Mouse (Mus musculus) limb, embryonic 11.5 days (tissue): ENCODE measurements at regions not wholly inside any gene's neighbourhood (a gene's known extent, or its start where the extent isn't known, plus 50 kb on each side); places are given as distances from the start of the nearest gene placed in this dataset.

Source experiments
- ATAC-seq: fragments of 200-750 bp; cut with Nextera tagmentation; 2 replicates; pipeline ENCODE4 v1.8.0; 2017; ENCODE audit warnings: low read depth; ENCODE audit not compliant: insufficient number of reproducible peaks, low FRiP score, low TSS enrichment
- DNase-seq: peaks from one replicate; pipeline ENCODE4 v3.0.0-alpha.2; 2015; ENCODE audit warnings: low spot score
- H3K27ac ChIP-seq: fragments of 300-500 bp; sonication (generic); replicated peaks from 2 replicates; pipeline ENCODE4 v1.5.1; 2014; ENCODE audit warnings: low read depth, mild to moderate bottlenecking, low read length
- H3K27me3 ChIP-seq: fragments of 300-500 bp; sonication (generic); 2 replicates; pipeline ENCODE4 v1.6.1; 2014; ENCODE audit warnings: mild to moderate bottlenecking, low read length, mixed read lengths; ENCODE audit not compliant: control insufficient read depth, insufficient read depth
- H3K36me3 ChIP-seq: fragments of 300-500 bp; sonication (generic); 2 replicates; pipeline ENCODE4 v1.6.1; 2014; ENCODE audit warnings: mild to moderate bottlenecking, low read length, moderate library complexity, mixed read lengths; ENCODE audit not compliant: control insufficient read depth, insufficient read depth
- H3K4me1 ChIP-seq: fragments of 300-500 bp; sonication (generic); 2 replicates; pipeline ENCODE4 v1.6.1; 2014; ENCODE audit warnings: low read length, mixed read lengths; ENCODE audit not compliant: control insufficient read depth, insufficient read depth
- H3K4me2 ChIP-seq: fragments of 300-500 bp; sonication (generic); 2 replicates; pipeline ENCODE4 v1.6.1; 2014; ENCODE audit warnings: low read depth, mild to moderate bottlenecking, moderate library complexity; ENCODE audit not compliant: severe bottlenecking
- H3K4me3 ChIP-seq: fragments of 300-500 bp; sonication (generic); 2 replicates; pipeline ENCODE4 v1.5.1; 2014; ENCODE audit warnings: low read depth, low read length
- H3K9ac ChIP-seq: fragments of 300-500 bp; sonication (generic); 2 replicates; pipeline ENCODE4 v1.6.1; 2014; ENCODE audit warnings: mild to moderate bottlenecking, low read length
- H3K9me3 ChIP-seq: fragments of 300-500 bp; sonication (generic); 2 replicates; pipeline ENCODE4 v1.6.1; 2016; ENCODE audit warnings: low read length; ENCODE audit not compliant: control insufficient read depth
- WGBS: fragments of 180-500 bp; shearing (Covaris S2); extraction: QIAGEN DNeasy Blood & Tissue Kit; methylation state at CpG from one replicate; pipeline ENCODE4 v1.1.7; 2014; 5-methylcytosine and 5-hydroxymethylcytosine counted together

DNA sequence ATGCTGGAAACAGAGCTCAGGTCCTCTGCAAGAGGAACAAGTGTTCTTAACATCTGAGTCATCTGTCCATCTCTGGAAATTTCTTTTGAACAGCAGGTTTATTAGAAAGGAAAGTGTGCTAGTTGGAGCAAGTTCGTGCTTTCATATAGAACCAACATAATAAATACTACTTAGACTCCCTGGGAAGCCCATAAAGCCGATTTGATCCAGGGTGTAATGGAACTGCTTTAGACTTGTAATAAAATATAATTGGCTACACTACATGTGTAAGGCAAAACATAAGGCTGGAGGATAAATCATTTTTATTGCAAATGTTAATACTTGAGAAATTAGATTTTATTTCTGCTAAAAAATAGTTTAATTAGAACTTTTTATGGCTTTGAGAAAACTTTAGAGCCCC is 510.0 kb upstream of the Id4 start:
- Histone ChIP-seq H3K27me3 (no peaks in the 10 kb centered on the region), H3K4me2 (no peak overlapping the region), H3K4me1 (no peaks in the 10 kb centered on the region), H3K36me3 (no peaks in the 10 kb centered on the region), H3K9me3 (no peaks in the 10 kb centered on the region), H3K9ac (no peak overlapping the region), H3K27ac (no peak overlapping the region), H3K4me3 (no peak overlapping the region)
- ATAC-seq (no peak), DNase-seq (no peak)
- 18% methylated on average over 2 of the region's 2 CpGs for WGBS

- H3K9ac ChIP-seq: no peak overlapping the region
- no peaks in the 10 kb centered on the region for H3K9me3 ChIP-seq
- no peak overlapping the region for H3K27ac ChIP-seq
- no peak overlapping the region for H3K4me2 ChIP-seq
- DNase-seq: peak; percentile 30
- no peak overlapping the region for H3K4me3 ChIP-seq
- no peaks in the 10 kb centered on the region for H3K27me3 ChIP-seq
- peaks cover 7% of the 10 kb centered on the region for H3K4me1 ChIP-seq
- WGBS: 42% methylated on average over 16 of the region's 16 CpGs
- no peak for ATAC-seq
- H3K36me3 ChIP-seq: no peaks in the 10 kb centered on the region
Observed at GRCm38 (mm10) chr13:47764802-47765597, 496.0 kb upstream of the Id4 start.

- peaks cover 7% of the 10 kb centered on the region for H3K4me1 ChIP-seq
- no peaks in the 10 kb centered on the region for H3K36me3 ChIP-seq
- H3K9ac ChIP-seq: no peak overlapping the region
- no peaks in the 10 kb centered on the region for H3K9me3 ChIP-seq
- no peaks in the 10 kb centered on the region for H3K27me3 ChIP-seq
- no peak for DNase-seq
- no peak overlapping the region for H3K27ac ChIP-seq
- WGBS: 81% methylated on average over 9 of the region's 9 CpGs
- H3K4me2 ChIP-seq: no peak overlapping the region
- no peak for ATAC-seq
- H3K4me3 ChIP-seq: no peak overlapping the region
Observed at GRCm38 (mm10) chr13:47768963-47769527, 492.0 kb upstream of the Id4 start.

- 68% methylated on average over 15 of the region's 15 CpGs for WGBS
- H3K4me2 ChIP-seq: no peak overlapping the region
- DNase-seq (peak; percentile 27), ATAC-seq (no peak)
- 0 out of 2 replicates have a peak, but pooled peaks cover 5% of the 10 kb centered on the region for H3K4me1 ChIP-seq
- H3K27ac ChIP-seq: no peak overlapping the region
- H3K9me3 ChIP-seq: no peaks in the 10 kb centered on the region
- H3K27me3 ChIP-seq: no peaks in the 10 kb centered on the region
- no peaks in the 10 kb centered on the region for H3K36me3 ChIP-seq
- no peak overlapping the region for H3K9ac ChIP-seq
- H3K4me3 ChIP-seq: no peak overlapping the region
Observed at GRCm38 (mm10) chr13:47777206-47778099, 483.6 kb upstream of the Id4 start.

- Histone ChIP-seq H3K27ac (no peak overlapping the region), H3K27me3 (no peaks in the 10 kb centered on the region), H3K36me3 (no peaks in the 10 kb centered on the region), H3K9ac (no peak overlapping the region), H3K4me2 (peak overlapping the region; percentile 8; the same call in 1 of the 2 replicates), H3K4me3 (no peak overlapping the region), H3K4me1 (0 out of 2 replicates have a peak, but pooled peaks cover 5% of the 10 kb centered on the region), H3K9me3 (no peaks in the 10 kb centered on the region)
- peak; percentile 34 for DNase-seq
- no peak for ATAC-seq
- WGBS: 47% methylated on average over 12 of the region's 14 CpGs
Observed at GRCm38 (mm10) chr13:47778218-47779009, 482.6 kb upstream of the Id4 start.

GRCm38 (mm10) chr13:47784406-47784805 is 476.6 kb upstream of the Id4 start:
- ATAC-seq (no peak), DNase-seq (no peak)
- Histone ChIP-seq H3K36me3 (no peaks in the 10 kb centered on the region), H3K27me3 (no peaks in the 10 kb centered on the region), H3K9me3 (no peaks in the 10 kb centered on the region), H3K4me3 (no peak overlapping the region), H3K4me2 (no peak overlapping the region), H3K4me1 (no peaks in the 10 kb centered on the region), H3K27ac (no peak overlapping the region), H3K9ac (no peak overlapping the region)
- 94% methylated on average over 3 of the region's 3 CpGs for WGBS

GRCm38 (mm10) chr13:47797859-47798258 is 463.2 kb upstream of the Id4 start:
- Histone ChIP-seq H3K36me3 (no peaks in the 10 kb centered on the region), H3K4me2 (no peak overlapping the region), H3K27ac (no peak overlapping the region), H3K4me1 (no peaks in the 10 kb centered on the region), H3K9ac (no peak overlapping the region), H3K27me3 (no peaks in the 10 kb centered on the region), H3K9me3 (no peaks in the 10 kb centered on the region), H3K4me3 (no peak overlapping the region)
- no peak for ATAC-seq
- WGBS: 82% methylated on average over 4 of the region's 4 CpGs
- DNase-seq: no peak
